Mouse (Mus musculus) telencephalon, adult 2 months (tissue): Measurements from ENCODE around the gene Gm7879.

ENCODE experiments used
- DNase-seq: peaks from one replicate; pipeline ENCODE4 v3.0.0-alpha.2; 2011; ENCODE audit warnings: low read depth, low spot score

Gene Gm7879

DNA sequence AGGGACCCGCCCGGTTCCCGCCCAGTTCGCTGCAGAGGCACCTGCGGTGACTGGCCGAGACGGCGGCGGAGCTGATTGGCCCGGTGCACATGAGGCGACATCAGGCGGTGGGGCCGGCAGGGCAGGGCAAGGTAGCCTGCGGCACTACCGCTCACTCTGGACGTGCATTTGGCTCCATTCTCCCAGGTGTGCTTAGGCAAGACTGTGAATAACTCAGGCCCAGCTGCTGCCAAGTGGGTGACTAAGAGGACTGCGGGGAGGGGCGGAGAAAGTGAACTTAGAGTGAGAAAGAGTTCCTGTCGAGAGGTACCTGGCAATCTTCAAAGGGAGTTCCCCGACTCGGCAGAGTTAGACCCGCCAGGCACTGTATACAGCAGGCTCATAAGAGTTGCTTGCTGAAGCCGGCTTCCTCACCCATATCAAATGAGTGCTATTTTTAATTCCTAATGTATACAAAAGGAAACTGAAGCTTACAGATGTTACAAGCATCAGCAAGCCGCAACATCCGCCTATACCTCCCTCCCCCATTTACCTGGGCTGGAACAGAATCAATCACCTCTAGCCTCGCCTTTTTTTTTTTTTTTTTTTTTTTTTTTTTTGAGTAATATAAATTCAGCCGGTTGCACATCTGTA is 35.3 kb downstream of the Gm7879 start:
- no peak for DNase-seq

GRCm38 (mm10) chr5:43948748-43949275 is 35.9 kb downstream of the Gm7879 start:
- DNase-seq, result no peak

DNA sequence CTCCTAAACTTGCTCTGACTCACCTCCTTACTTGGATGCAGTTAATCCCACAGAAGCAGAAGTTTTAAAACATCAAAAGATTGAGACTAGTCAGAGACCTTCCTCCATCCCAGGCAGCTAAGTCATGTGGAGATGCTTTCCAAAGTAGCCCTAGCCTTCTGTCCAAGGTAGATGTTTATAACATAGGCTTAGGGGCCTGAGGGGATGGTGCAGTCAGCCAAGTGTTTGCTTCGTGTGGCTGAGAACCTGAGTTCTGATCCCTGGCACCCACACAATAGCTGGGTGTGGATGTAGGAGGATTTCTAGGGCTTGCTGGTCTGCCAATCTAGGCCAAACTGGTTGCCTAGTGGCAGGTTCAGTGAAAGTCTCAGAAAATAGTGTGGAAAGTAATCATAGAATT is 40.3 kb downstream of the Gm7879 start:
- no peak for DNase-seq

- no peak for DNase-seq
Measured at GRCm38 (mm10) chr5:43959884-43960440, 47.0 kb downstream of the Gm7879 start.

- no peak for DNase-seq
Measured at GRCm38 (mm10) chr5:43961056-43961455, 48.1 kb downstream of the Gm7879 start.
